Mouse (Mus musculus): ENCODE data around the gene Mras.

- TF ChIP-seq EP300 (IDR thresholded peaks at IDR 0.05; ENCODE audit: insufficient read depth, low read depth, low read length) (no peak), CTCF (IDR thresholded peaks at IDR 0.05; ENCODE audit: low read depth, low read length) (no peak), POLR2A (IDR thresholded peaks at IDR 0.05; ENCODE audit: insufficient read depth, low read length) (no peak)
Measured at GRCm38 (mm10) chr9:99421914-99422313, 15.3 kb downstream of the Mras start.

Measured in ES-Bruce4 (cell line).